Mouse (Mus musculus) c-Kit-positive CD71-negative TER-119-negative erythroid progenitor cells, embryonic 14.5 days (primary cell): Measurements from ENCODE around the gene Traf5.

Source experiments
- DNase-seq: peaks from one replicate; pipeline ENCODE4 v3.0.0-alpha.2; 2013; ENCODE audit warnings: low read depth

Gene Traf5

DNA sequence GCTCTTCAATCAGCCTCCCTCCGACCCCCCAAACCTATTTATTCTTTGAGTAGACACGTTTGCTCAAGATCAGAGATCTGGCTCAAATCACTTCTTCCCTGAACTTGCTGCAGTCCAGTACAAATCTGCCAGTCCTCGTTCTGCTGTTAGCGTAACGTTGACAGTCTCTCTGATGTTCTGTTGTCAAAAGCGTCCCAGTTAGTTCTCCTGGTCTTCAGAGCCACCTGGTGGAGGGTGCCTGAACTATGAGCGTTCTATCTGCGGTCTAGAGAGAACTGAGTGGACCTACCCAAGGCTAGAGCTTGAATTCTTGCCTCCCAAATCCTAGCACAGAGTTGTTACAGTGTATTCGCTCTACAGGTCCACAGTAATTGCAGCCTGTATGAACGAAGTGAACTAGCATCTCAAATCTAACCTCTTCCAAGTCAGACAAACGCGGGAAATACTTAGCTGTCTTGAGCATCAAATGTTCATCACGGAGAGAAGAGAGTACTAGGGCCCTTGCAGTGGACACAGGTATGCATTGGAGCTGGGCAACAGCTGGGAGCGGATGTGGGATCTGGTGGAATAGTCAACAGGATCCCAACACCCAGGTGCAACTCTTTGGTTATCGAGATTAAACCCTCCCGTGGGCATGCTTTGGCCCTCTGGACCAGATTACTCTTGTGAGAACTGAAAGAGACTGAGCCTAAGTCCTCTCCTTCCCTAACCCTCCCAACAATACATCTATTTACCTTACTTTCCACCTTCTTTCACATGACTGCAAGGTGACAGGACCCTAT lies 711 bp upstream of the Traf5 start:
- DNase-seq: peak; percentile 76

GRCm38 (mm10) chr1:192090689-192091567 lies 1.4 kb downstream of the Traf5 start:
- no peak for DNase-seq

- DNase-seq: no peak
Observed at GRCm38 (mm10) chr1:192090281-192090680, 2.1 kb downstream of the Traf5 start.

DNA sequence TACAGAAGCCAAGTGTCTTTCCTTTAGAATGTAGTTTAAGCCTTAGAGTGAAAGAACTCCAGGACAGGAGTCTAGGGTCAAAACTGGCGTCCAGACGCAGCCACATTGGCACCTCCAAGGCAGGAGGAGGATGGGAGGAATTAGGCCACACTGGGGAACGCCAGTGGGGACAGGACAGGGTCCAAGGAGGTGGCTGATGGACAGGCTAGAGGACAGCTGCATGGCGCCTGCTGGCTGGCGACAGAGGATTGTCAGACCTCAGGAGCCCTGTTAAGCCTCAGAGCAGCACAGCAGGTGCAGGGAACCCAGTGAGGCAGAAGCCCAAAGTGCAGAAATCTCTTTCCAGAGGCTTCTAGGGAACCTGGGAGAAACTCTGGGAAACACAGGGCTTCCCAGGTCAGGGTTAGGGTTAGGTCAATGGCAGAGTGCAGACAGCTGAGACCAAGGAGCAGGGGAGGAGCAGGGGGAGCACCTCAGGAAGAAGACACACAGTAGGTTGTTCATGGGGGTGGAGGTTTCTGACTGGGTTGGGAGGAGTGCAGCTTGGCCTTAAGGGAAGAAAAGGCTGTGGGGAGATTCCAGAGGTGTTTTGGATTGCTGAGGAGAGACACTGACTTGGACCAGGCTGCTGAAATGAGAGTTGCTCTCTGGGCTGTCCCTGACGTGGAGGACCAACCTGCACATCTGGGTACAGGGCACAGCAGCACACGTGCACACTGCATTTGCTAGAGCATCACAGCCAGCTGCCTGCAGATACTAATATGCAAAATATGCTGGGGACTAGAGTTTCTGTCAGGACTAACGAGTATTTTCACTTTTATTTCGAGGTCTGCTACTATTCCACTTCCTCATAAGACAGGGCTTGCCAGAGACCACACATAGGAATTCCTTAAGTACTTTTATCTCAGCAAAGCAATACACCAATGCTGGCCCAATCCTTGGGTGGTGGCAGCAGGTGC lies 2.9 kb downstream of the Traf5 start:
- DNase-seq: no peak

- DNase-seq: no peak
Observed at GRCm38 (mm10) chr1:192088011-192088410, 4.3 kb downstream of the Traf5 start.

DNA sequence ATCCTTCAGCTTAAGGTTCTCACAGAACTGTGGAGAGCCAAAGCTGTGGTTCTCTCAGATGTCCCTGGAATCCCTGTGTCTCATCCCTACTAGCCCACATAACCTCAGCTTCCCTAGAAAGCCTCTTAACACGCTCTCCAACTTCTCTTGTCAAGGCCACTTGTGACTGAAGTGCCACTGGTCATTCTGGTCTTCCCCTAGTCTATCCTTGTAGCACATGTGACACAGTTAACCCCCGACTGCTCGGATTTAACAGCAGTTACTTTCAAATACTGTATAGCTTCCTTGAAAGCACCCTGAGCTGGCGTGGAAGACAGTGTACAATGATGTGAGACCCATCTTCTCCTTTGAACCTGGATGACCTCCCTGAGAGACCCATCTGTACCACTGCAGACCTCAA lies 5.3 kb downstream of the Traf5 start:
- DNase-seq: no peak

DNA sequence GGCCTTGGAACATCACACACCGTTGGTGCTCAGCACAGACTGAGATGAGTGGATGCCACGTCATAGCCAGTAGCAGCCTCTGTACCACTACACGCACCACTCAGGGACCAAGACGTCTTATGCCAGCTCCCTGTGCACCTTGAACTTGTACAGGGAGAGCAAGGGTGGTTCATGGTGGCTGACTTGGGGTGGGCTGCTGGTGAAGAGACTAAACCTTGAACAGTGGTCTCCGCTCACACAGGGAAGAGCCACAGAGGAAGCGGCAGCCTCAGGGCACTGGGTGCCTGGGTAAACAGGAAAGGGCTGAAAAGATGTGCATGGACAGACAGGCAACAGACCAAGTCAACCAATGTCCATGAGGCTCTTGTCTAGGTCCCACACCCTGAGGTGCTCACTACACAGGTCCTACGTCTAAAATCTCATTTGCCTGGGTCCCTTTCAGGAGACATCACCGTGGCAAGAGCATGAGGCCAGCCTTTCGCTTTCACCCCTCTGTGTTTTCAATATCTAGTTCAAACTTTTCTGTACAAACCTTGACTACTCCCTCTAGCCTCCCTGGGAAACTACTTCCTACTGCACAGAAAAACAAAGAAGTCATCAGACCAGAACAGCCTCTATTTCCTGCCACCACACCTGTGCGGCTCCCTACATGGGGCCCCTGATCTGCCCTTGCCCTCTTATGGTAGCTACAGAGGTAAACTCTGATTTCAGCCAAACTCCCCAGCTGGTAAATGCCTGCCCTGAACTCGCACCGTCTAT lies 5.9 kb downstream of the Traf5 start:
- DNase-seq: no peak

DNA sequence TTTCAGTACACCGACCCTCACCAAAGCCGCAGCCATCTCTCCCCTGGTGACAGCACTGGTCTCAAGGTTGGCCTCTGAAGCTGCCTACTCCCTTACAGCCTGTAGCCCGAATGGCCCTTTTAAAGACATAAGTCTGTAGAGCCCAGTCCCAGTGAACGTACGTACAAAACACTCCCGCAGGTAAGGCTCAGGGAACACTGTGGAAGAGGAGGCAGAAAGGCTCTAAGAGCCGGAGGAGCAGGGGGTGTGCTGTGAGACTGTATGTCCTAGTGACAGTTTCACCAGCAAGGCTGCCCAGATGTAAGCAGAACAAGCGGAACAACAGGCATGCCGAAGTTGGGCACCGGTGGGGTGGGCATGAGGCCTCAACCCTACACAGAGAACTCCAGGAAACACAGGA lies 7.1 kb downstream of the Traf5 start:
- DNase-seq: no peak

GRCm38 (mm10) chr1:192082646-192083045 lies 9.7 kb downstream of the Traf5 start:
- DNase-seq: no peak

GRCm38 (mm10) chr1:192081129-192081528 lies 11.2 kb downstream of the Traf5 start:
- DNase-seq: no peak

- DNase-seq: no peak
Observed at GRCm38 (mm10) chr1:192079121-192079520, 13.2 kb downstream of the Traf5 start.

- peak; percentile 64 for DNase-seq
Observed at GRCm38 (mm10) chr1:192078406-192078805, 14.0 kb downstream of the Traf5 start.

DNA sequence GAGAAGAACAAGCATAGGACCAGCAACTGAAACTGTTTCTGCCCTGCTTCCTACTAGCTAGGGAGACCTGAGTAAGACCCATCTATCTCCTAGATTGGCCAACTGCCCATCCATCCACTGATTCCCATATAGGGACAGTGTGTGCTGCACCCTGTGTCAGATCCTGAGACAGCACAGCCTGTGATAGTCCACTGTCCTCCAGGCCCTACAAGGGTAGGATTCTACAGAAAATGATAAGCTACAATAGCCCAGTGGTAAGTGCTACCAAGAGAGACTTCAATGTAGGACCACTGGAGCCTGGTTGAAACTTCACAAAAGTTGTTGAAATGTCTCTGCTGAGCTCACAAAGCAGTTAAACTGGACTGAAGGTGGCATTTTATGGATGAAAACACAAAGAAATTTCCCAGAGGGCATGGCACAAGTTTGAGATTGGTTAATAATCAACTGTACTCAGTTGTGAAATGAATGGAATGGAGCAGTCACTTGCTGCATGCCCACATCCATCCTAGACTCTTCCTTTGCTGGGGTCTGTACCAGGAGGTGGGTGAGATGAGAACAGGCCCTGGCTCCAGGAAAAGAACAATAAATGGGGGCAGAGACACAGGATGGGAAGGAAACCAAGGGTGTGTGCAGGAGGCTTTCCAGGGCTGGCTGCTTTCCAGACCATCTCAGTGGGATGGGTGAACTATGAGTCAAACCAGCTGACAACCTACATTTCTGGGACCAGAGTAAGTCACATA lies 15.4 kb downstream of the Traf5 start:
- DNase-seq: no peak

DNA sequence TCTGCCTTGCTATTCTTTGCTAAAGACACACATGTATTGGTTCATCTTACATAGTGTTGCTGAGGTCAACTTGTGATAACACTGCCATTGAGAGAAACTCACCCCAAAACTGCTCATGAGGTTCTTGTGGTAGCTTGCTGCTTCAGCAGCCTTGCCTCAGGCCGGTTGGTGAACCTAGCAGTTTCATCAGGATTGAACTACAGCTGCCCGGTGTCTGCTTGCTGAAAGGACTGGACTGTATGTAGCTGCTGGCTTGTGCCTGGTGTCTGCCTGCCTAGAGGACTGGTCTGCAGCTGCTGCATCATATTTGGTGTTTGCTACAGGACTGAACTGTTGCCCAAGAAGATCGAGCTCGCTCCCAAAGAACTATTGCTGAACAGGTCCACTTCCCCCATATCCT lies 16.3 kb downstream of the Traf5 start:
- DNase-seq: no peak

DNA sequence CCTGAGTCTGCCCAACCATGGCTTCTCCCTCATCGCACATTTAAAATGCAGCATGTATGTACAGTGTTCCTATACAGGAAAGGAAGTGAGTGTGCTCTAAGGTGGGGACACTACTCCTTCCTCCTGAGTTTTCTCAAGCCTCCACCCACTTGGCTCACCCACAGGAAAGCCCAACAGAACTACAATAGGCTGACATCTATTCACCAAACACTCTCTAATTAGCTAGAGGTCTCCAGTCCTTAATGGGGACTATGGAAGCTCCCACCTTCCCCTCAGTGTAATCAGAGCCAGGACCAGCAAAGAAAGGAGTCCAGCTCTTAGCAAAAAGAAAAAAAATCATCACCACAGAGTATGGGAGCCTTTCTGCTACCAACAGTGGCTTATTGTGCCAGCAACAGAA lies 17.5 kb downstream of the Traf5 start:
- DNase-seq: no peak

- no peak for DNase-seq
Observed at GRCm38 (mm10) chr1:192072426-192072825, 19.9 kb downstream of the Traf5 start.

- no peak for DNase-seq
Observed at GRCm38 (mm10) chr1:192070618-192071051, 21.7 kb downstream of the Traf5 start.

GRCm38 (mm10) chr1:192069971-192070591 lies 22.3 kb downstream of the Traf5 start:
- no peak for DNase-seq

- DNase-seq: no peak
Observed at GRCm38 (mm10) chr1:192068188-192068587, 24.2 kb downstream of the Traf5 start.

DNA sequence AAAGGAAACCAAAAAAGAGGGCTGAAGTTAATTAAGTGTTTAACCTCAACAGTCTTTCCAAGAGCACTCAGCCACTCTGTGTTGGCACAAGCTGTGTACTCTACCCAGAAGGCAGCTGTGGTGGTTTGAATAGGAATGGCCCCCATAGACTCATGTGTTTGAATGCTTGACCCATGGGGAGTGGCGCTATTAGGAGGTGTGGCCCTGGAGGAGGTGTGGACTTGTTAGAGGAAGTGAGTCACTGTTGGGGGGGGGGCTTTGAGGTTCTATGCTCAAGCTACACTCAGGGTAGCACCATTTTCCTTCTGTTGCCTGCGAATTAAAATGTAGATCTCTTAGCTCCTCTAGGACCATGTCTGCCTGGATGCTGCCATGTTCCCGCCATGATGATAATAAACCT lies 25.4 kb downstream of the Traf5 start:
- no peak for DNase-seq
